Mouse (Mus musculus) megakaryocyte, embryonic 14.5 days (primary cell): ENCODE measurements around the gene Scarb1.

Experiments
- FLI1 ChIP-seq: IDR thresholded peaks from 2 replicates; pipeline ENCODE4 v1.6.1; 2012; ENCODE audit warnings: low read length, inconsistent platforms, mixed read lengths
- GATA1 ChIP-seq: IDR thresholded peaks from 3 replicates; pipeline ENCODE4 v1.6.1; 2012; ENCODE audit warnings: mixed read lengths, low read length, inconsistent platforms, borderline replicate concordance

- TF ChIP-seq GATA1 (no peak), FLI1 (no peak)
Observed at GRCm38 (mm10) chr5:125274182-125274581, 66.7 kb downstream of the Scarb1 start.
